Mouse (Mus musculus): ENCODE results near the gene Acvrl1.

The Acvrl1 gene

GRCm38 (mm10) chr15:101128181-101129089 lies at the start of gene Acvrl1:
Gene Acvrl1, plus strand, starts transcription at chr15:101128522.
- DNase-seq (ENCODE audit: low read depth, low spot score): no peak

GRCm38 (mm10) chr15:101078731-101079156 lies 49.6 kb upstream of the Acvrl1 start:
- DNase-seq (ENCODE audit: low read depth, low spot score): no peak

- DNase-seq (ENCODE audit: low read depth, low spot score): no peak
Measured at GRCm38 (mm10) chr15:101080031-101080520, 48.2 kb upstream of the Acvrl1 start.

GRCm38 (mm10) chr15:101081035-101081548 lies 47.2 kb upstream of the Acvrl1 start:
- no peak for DNase-seq (ENCODE audit: low read depth, low spot score)

- no peak for DNase-seq (ENCODE audit: low read depth, low spot score)
Measured at GRCm38 (mm10) chr15:101082236-101082635, 46.1 kb upstream of the Acvrl1 start.

GRCm38 (mm10) chr15:101084499-101084898 lies 43.8 kb upstream of the Acvrl1 start:
- no peak for DNase-seq (ENCODE audit: low read depth, low spot score)

- DNase-seq (ENCODE audit: low read depth, low spot score): no peak
Measured at GRCm38 (mm10) chr15:101086451-101086850, 41.9 kb upstream of the Acvrl1 start.

- no peak for DNase-seq (ENCODE audit: low read depth, low spot score)
Measured at GRCm38 (mm10) chr15:101086956-101087355, 41.4 kb upstream of the Acvrl1 start.

- DNase-seq (ENCODE audit: low read depth, low spot score): no peak
Measured at GRCm38 (mm10) chr15:101088291-101088690, 40.0 kb upstream of the Acvrl1 start.

GRCm38 (mm10) chr15:101091551-101091950 lies 36.8 kb upstream of the Acvrl1 start:
- no peak for DNase-seq (ENCODE audit: low read depth, low spot score)

GRCm38 (mm10) chr15:101092121-101092828 lies 36.0 kb upstream of the Acvrl1 start:
- no peak for DNase-seq (ENCODE audit: low read depth, low spot score)

- DNase-seq (ENCODE audit: low read depth, low spot score): peak; percentile 62
Measured at GRCm38 (mm10) chr15:101092829-101093648, 35.3 kb upstream of the Acvrl1 start.

- no peak for DNase-seq (ENCODE audit: low read depth, low spot score)
Measured at GRCm38 (mm10) chr15:101093988-101094387, 34.3 kb upstream of the Acvrl1 start.

GRCm38 (mm10) chr15:101094979-101095378 lies 33.3 kb upstream of the Acvrl1 start:
- DNase-seq (ENCODE audit: low read depth, low spot score): no peak

- no peak for DNase-seq (ENCODE audit: low read depth, low spot score)
Measured at GRCm38 (mm10) chr15:101095392-101095791, 32.9 kb upstream of the Acvrl1 start.

- no peak for DNase-seq (ENCODE audit: low read depth, low spot score)
Measured at GRCm38 (mm10) chr15:101097985-101098651, 30.2 kb upstream of the Acvrl1 start.

GRCm38 (mm10) chr15:101100996-101101395 lies 27.3 kb upstream of the Acvrl1 start:
- no peak for DNase-seq (ENCODE audit: low read depth, low spot score)

GRCm38 (mm10) chr15:101103605-101104304 lies 24.6 kb upstream of the Acvrl1 start:
- no peak for DNase-seq (ENCODE audit: low read depth, low spot score)

GRCm38 (mm10) chr15:101105496-101105994 lies 22.8 kb upstream of the Acvrl1 start:
- DNase-seq (ENCODE audit: low read depth, low spot score): no peak

- no peak for DNase-seq (ENCODE audit: low read depth, low spot score)
Measured at GRCm38 (mm10) chr15:101106011-101106410, 22.3 kb upstream of the Acvrl1 start.

Data from WW6 (cell line).